Mouse (Mus musculus) effector memory CD4-positive, alpha-beta T cell, adult 5 months (primary cell): ENCODE results near the gene Prkci. TPM values are rescaled to one million over a fixed set of nuclear protein-coding genes. Genes with fewer than 3 reads are reported as not detected.

Source experiments
- polyA plus RNA-seq: library from polyadenylated mRNA; unstranded; fragments of 100-300 nt; shearing (Covaris generic); gene quantifications from one replicate; pipeline ENCODE4 v1.2.1, GENCODE M21; 2017

The Prkci gene
- 11.4 TPM for polyA plus RNA-seq

GRCm38 (mm10) chr3:30995283-30995898 lies at the start of gene Prkci:
Gene Prkci, plus strand, starts transcription at chr3:30995747.

GRCm38 (mm10) chr3:30969104-30969581 lies 26.4 kb upstream of the Prkci start, which contains the start of gene Phc3:
Gene Phc3, minus strand, starts transcription at chr3:30969415.

GRCm38 (mm10) chr3:31094531-31095178 lies 99.1 kb downstream of the Prkci start, which contains the start of gene Skil:
Gene Skil, plus strand, starts transcription at chr3:31095058.

Other genes with a start within 250 kb of the Prkci start
- gene Samd7, start 249.5 kb upstream of the Prkci start, polyA plus RNA-seq, result not detected
- gene Sec62, start 202.9 kb upstream of the Prkci start, polyA plus RNA-seq, result 124 TPM
- 2.7 TPM for gene Gpr160, start 139.8 kb upstream of the Prkci start, polyA plus RNA-seq
- 33.3 TPM for gene Phc3, start 26.3 kb upstream of the Prkci start, polyA plus RNA-seq
- 219 TPM for gene Skil, start 99.3 kb downstream of the Prkci start, polyA plus RNA-seq
- not detected for gene Cldn11, start 154.2 kb downstream of the Prkci start, polyA plus RNA-seq